Mouse (Mus musculus) urinary bladder, postnatal 14 days (tissue): ENCODE results near the gene Alg14.
A peak's percentile ranks its signal among the peaks of the same experiment; 100 is the strongest.

Experiments
- DNase-seq: peaks from one replicate; pipeline ENCODE4 v3.0.0; 2021; ENCODE audit warnings: low spot score

The Alg14 gene

GRCm38 (mm10) chr3:121338687-121339086, 47.1 kb downstream of the Alg14 start:
- no peak for DNase-seq

- DNase-seq, result no peak
Observed at GRCm38 (mm10) chr3:121340321-121340761, 48.8 kb downstream of the Alg14 start.

GRCm38 (mm10) chr3:121343224-121343623, 51.7 kb downstream of the Alg14 start:
- DNase-seq, result no peak

- no peak for DNase-seq
Observed at GRCm38 (mm10) chr3:121344056-121344945, 52.7 kb downstream of the Alg14 start.

- DNase-seq, result no peak
Observed at GRCm38 (mm10) chr3:121344951-121345642, 53.5 kb downstream of the Alg14 start.

GRCm38 (mm10) chr3:121345643-121346000, 54.0 kb downstream of the Alg14 start:
- no peak for DNase-seq

GRCm38 (mm10) chr3:121346507-121347267, 55.1 kb downstream of the Alg14 start:
- DNase-seq, result peak; percentile 46

- no peak for DNase-seq
Observed at GRCm38 (mm10) chr3:121348792-121349191, 57.2 kb downstream of the Alg14 start.

- DNase-seq, result peak; percentile 41
Observed at GRCm38 (mm10) chr3:121349334-121350169, 58.0 kb downstream of the Alg14 start.

- DNase-seq, result no peak
Observed at GRCm38 (mm10) chr3:121351257-121351656, 59.7 kb downstream of the Alg14 start.

GRCm38 (mm10) chr3:121354281-121354680, 62.7 kb downstream of the Alg14 start:
- DNase-seq, result no peak

GRCm38 (mm10) chr3:121354861-121355470, 63.4 kb downstream of the Alg14 start:
- DNase-seq, result no peak

GRCm38 (mm10) chr3:121355569-121355968, 64.0 kb downstream of the Alg14 start:
- no peak for DNase-seq

GRCm38 (mm10) chr3:121356111-121356510, 64.5 kb downstream of the Alg14 start:
- DNase-seq, result no peak

GRCm38 (mm10) chr3:121357030-121357429, 65.5 kb downstream of the Alg14 start:
- no peak for DNase-seq

GRCm38 (mm10) chr3:121358285-121358684, 66.7 kb downstream of the Alg14 start:
- no peak for DNase-seq

GRCm38 (mm10) chr3:121358850-121359249, 67.3 kb downstream of the Alg14 start:
- DNase-seq, result no peak

- no peak for DNase-seq
Observed at GRCm38 (mm10) chr3:121359272-121359671, 67.7 kb downstream of the Alg14 start.

GRCm38 (mm10) chr3:121362002-121362401, 70.4 kb downstream of the Alg14 start:
- no peak for DNase-seq

GRCm38 (mm10) chr3:121364388-121364787, 72.8 kb downstream of the Alg14 start:
- DNase-seq, result no peak

- no peak for DNase-seq
Observed at GRCm38 (mm10) chr3:121365131-121365530, 73.6 kb downstream of the Alg14 start.
